ENCODE assay signal across 8 mouse cellular contexts in genomic region chr6:124806446-124807140, GRCm38 (mm10). TPM values are rescaled to one million over a fixed set of nuclear protein-coding genes. Genes with fewer than 3 reads are reported as not detected.
DNase-seq lines count a peak whose midpoint lies in the region; ATAC-seq and TF ChIP-seq lines count a peak whose summit lies in the region.

No protein-coding gene starts in this region.

- no peak for TF ChIP-seq CTCF in E14TG2a.4 (conservative IDR thresholded peaks at IDR 0.05; ENCODE audit: low read length)
- TF ChIP-seq CTCF in forebrain, postnatal 0 days (IDR thresholded peaks at IDR 0.05; ENCODE audit: low read depth): no peak
- TF ChIP-seq CTCF in thymus, adult 2 months (IDR thresholded peaks at IDR 0.05; ENCODE audit: borderline replicate concordance, control insufficient read depth, extremely low read depth, insufficient read depth, low read length, poor library complexity): no peak

- no peak for TF ChIP-seq POLR2A in thymus, adult 2 months (IDR thresholded peaks at IDR 0.05; ENCODE audit: control insufficient read depth, extremely low read depth, insufficient read depth, low read length, poor library complexity)

- H3K4me1 ChIP-seq in erythroblast, embryonic 14.5 days (ENCODE audit: control insufficient read depth): peaks cover 54% of the 10 kb centered on the region
- peaks cover 75% of the 10 kb centered on the region for H3K4me1 ChIP-seq in E14TG2a.4 (replicated peaks; ENCODE audit: low read depth, low read length)
- peaks cover 10% of the 10 kb centered on the region for H3K4me1 ChIP-seq in forebrain, postnatal 0 days (ENCODE audit: insufficient read depth)
- H3K4me1 ChIP-seq in liver, embryonic 16.5 days (ENCODE audit: control insufficient read depth, low read depth, low read length): peaks cover 46% of the 10 kb centered on the region
- peaks cover 18% of the 10 kb centered on the region for H3K4me1 ChIP-seq in thymus, adult 2 months (replicated peaks; ENCODE audit: control insufficient read depth, insufficient read depth, low read length)

- peak overlapping the region; percentile 15 for H3K9ac ChIP-seq in forebrain, postnatal 0 days
- H3K9ac ChIP-seq in liver, embryonic 16.5 days (ENCODE audit: low read depth, low read length): no peak overlapping the region; the same call in 1 of the 2 replicates

- H3K4me3 ChIP-seq in erythroblast, embryonic 14.5 days (replicated peaks): peak overlapping the region; percentile 64
- H3K4me3 ChIP-seq in E14TG2a.4 (replicated peaks; ENCODE audit: low read length): peak overlapping the region; percentile 75
- peak overlapping the region; percentile 38 for H3K4me3 ChIP-seq in forebrain, postnatal 0 days (ENCODE audit: low read depth, low read length)
- H3K4me3 ChIP-seq in liver, embryonic 16.5 days (ENCODE audit: low read depth, low read length): peak overlapping the region; percentile 63
- H3K4me3 ChIP-seq in thymus, adult 2 months (ENCODE audit: control insufficient read depth, insufficient read depth, low read length): no peak overlapping the region

- H3K27me3 ChIP-seq in erythroblast, embryonic 14.5 days (ENCODE audit: control insufficient read depth): no peaks in the 10 kb centered on the region; the same call in 1 of the 2 replicates
- no peaks in the 10 kb centered on the region for H3K27me3 ChIP-seq in E14TG2a.4 (ENCODE audit: insufficient read depth, low read length)
- no peaks in the 10 kb centered on the region for H3K27me3 ChIP-seq in forebrain, postnatal 0 days (ENCODE audit: insufficient read depth, low read length)
- no peaks in the 10 kb centered on the region for H3K27me3 ChIP-seq in liver, embryonic 16.5 days (ENCODE audit: control insufficient read depth, insufficient read depth, low read depth, low read length)
- no peaks in the 10 kb centered on the region for H3K27me3 ChIP-seq in thymus, adult 2 months (ENCODE audit: control insufficient read depth, insufficient read depth, low read length)

- H3K36me3 ChIP-seq in erythroblast, embryonic 14.5 days (ENCODE audit: control insufficient read depth): peaks cover 20% of the 10 kb centered on the region
- H3K36me3 ChIP-seq in E14TG2a.4 (ENCODE audit: insufficient read depth, low read length): peaks cover 24% of the 10 kb centered on the region
- H3K36me3 ChIP-seq in forebrain, postnatal 0 days (ENCODE audit: insufficient read depth): peaks cover 5% of the 10 kb centered on the region; the same call in 1 of the 2 replicates
- H3K36me3 ChIP-seq in liver, embryonic 16.5 days (ENCODE audit: control insufficient read depth, insufficient read depth): peaks cover 5% of the 10 kb centered on the region
- no peaks in the 10 kb centered on the region for H3K36me3 ChIP-seq in thymus, adult 2 months (ENCODE audit: control insufficient read depth, insufficient read depth, low read length)

- DNase-seq in forebrain, postnatal 0 days: no peak
- no peak for DNase-seq in spleen, adult 18-20 months
- no peak for DNase-seq in right cerebral cortex, adult 18-20 months
- no peak for DNase-seq in thymus, adult 2 months

- 68% methylated on average over 7 of the region's 7 CpGs for WGBS in forebrain, postnatal 0 days
- 76% methylated on average over 7 of the region's 7 CpGs for WGBS in liver, embryonic 16.5 days (ENCODE audit: insufficient replicate concordance)
- 92% methylated on average over 7 of the region's 7 CpGs for WGBS in thymus, adult 2 months

- H3K9me3 ChIP-seq in erythroblast, embryonic 14.5 days (ENCODE audit: control insufficient read depth, low read length): no peaks in the 10 kb centered on the region
- no peaks in the 10 kb centered on the region for H3K9me3 ChIP-seq in E14TG2a.4 (ENCODE audit: low read length)
- no peaks in the 10 kb centered on the region for H3K9me3 ChIP-seq in forebrain, postnatal 0 days (ENCODE audit: low read length)
- no peaks in the 10 kb centered on the region for H3K9me3 ChIP-seq in liver, embryonic 16.5 days (replicated peaks; ENCODE audit: control insufficient read depth, low read length)

- H3K27ac ChIP-seq in forebrain, postnatal 0 days (ENCODE audit: low read depth, low read length): peak overlapping the region; percentile 86
- peak overlapping the region; percentile 88 for H3K27ac ChIP-seq in liver, embryonic 16.5 days (ENCODE audit: low read length)
- no peak overlapping the region for H3K27ac ChIP-seq in thymus, adult 2 months (ENCODE audit: control insufficient read depth, insufficient read depth, low read length)

- ATAC-seq in erythroblast, adult 5-6 weeks (replicated peaks; ENCODE audit: low FRiP score, poor library complexity, severe bottlenecking): no peak
- ATAC-seq in forebrain, postnatal 0 days: no peak
- ATAC-seq in liver, embryonic 16.5 days (ENCODE audit: low read depth): no peak

- peak overlapping the region; percentile 76 for H3K4me2 ChIP-seq in forebrain, postnatal 0 days (ENCODE audit: low read depth)
- H3K4me2 ChIP-seq in liver, embryonic 16.5 days (ENCODE audit: low read depth, low read length): peak overlapping the region; percentile 89

RNA-seq across cellular contexts. Expression of gene Spsb2, which starts 1.9 kb away (rescaled TPM):
- 0.77 and 0.81 TPM in 2 replicates for polyA plus RNA-seq in erythroblast, embryonic 14.5 days (2012)
- total RNA-seq in erythroblast, adult 5-6 weeks (2015; ENCODE audit: low replicate concordance): 0.58 TPM in 1 of 2 replicates, not detected in the other
- total RNA-seq in erythroblast, adult 5-6 weeks (2017; ENCODE audit: low replicate concordance): 2.6 and 4.3 TPM in 2 replicates
- total RNA-seq in forebrain, postnatal 0 days (2014; rRNA removed): 4.3 and 6.0 TPM in 2 replicates
- 6.8 and 7.0 TPM in 2 replicates for polyA plus RNA-seq in forebrain, postnatal 0 days (2015; fragmentation: Nextera tagmentation; extraction: Ambion mirVana)
- 8.6 and 9.1 TPM in 2 replicates for polyA plus RNA-seq in liver, embryonic 16.5 days (2015; fragmentation: Nextera tagmentation; extraction: Ambion mirVana)
- 7.1 and 8.1 TPM in 2 replicates for polyA plus RNA-seq in thymus, adult 2 months (2012; rRNA removed)

RNA-seq across cellular contexts. Expression of gene Tpi1, which starts 7.5 kb away (rescaled TPM):
- 10.3 and 10.7 TPM in 2 replicates for polyA plus RNA-seq in erythroblast, embryonic 14.5 days (2012)
- 37.3 and 44.3 TPM in 2 replicates for total RNA-seq in erythroblast, adult 5-6 weeks (2015; ENCODE audit: low replicate concordance)
- total RNA-seq in erythroblast, adult 5-6 weeks (2017; ENCODE audit: low replicate concordance): 30.0 and 31.0 TPM in 2 replicates
- 332 and 338 TPM in 2 replicates for total RNA-seq in forebrain, postnatal 0 days (2014; rRNA removed)
- polyA plus RNA-seq in forebrain, postnatal 0 days (2015; fragmentation: Nextera tagmentation; extraction: Ambion mirVana): 354 and 367 TPM in 2 replicates
- polyA plus RNA-seq in liver, embryonic 16.5 days (2015; fragmentation: Nextera tagmentation; extraction: Ambion mirVana): 450 and 452 TPM in 2 replicates
- 171 and 181 TPM in 2 replicates for polyA plus RNA-seq in thymus, adult 2 months (2012; rRNA removed)

RNA-seq across cellular contexts. Expression of gene Usp5, which starts 22.7 kb away (rescaled TPM):
- polyA plus RNA-seq in erythroblast, embryonic 14.5 days (2012): 4.6 and 5.6 TPM in 2 replicates
- total RNA-seq in erythroblast, adult 5-6 weeks (2015; ENCODE audit: low replicate concordance): 10.0 and 34.6 TPM in 2 replicates
- 22.0 and 29.6 TPM in 2 replicates for total RNA-seq in erythroblast, adult 5-6 weeks (2017; ENCODE audit: low replicate concordance)
- 215 and 224 TPM in 2 replicates for total RNA-seq in forebrain, postnatal 0 days (2014; rRNA removed)
- polyA plus RNA-seq in forebrain, postnatal 0 days (2015; fragmentation: Nextera tagmentation; extraction: Ambion mirVana): 173 and 191 TPM in 2 replicates
- 50.0 and 52.7 TPM in 2 replicates for polyA plus RNA-seq in liver, embryonic 16.5 days (2015; fragmentation: Nextera tagmentation; extraction: Ambion mirVana)
- polyA plus RNA-seq in thymus, adult 2 months (2012; rRNA removed): 118 and 121 TPM in 2 replicates

RNA-seq across cellular contexts. Expression of gene Cdca3, which starts 22.8 kb away (rescaled TPM):
- polyA plus RNA-seq in erythroblast, embryonic 14.5 days (2012): 26.9 and 32.9 TPM in 2 replicates
- total RNA-seq in erythroblast, adult 5-6 weeks (2015; ENCODE audit: low replicate concordance): 65.8 and 68.0 TPM in 2 replicates
- 58.5 and 73.8 TPM in 2 replicates for total RNA-seq in erythroblast, adult 5-6 weeks (2017; ENCODE audit: low replicate concordance)
- total RNA-seq in forebrain, postnatal 0 days (2014; rRNA removed): 13.5 and 20.7 TPM in 2 replicates
- 28.5 and 30.5 TPM in 2 replicates for polyA plus RNA-seq in forebrain, postnatal 0 days (2015; fragmentation: Nextera tagmentation; extraction: Ambion mirVana)
- polyA plus RNA-seq in liver, embryonic 16.5 days (2015; fragmentation: Nextera tagmentation; extraction: Ambion mirVana): 171 and 180 TPM in 2 replicates
- polyA plus RNA-seq in thymus, adult 2 months (2012; rRNA removed): 202 and 248 TPM in 2 replicates

RNA-seq across cellular contexts. Expression of gene Lrrc23, which starts 27.1 kb away (rescaled TPM):
- polyA plus RNA-seq in erythroblast, embryonic 14.5 days (2012): not detected in 2 replicates
- not detected in 2 replicates for total RNA-seq in erythroblast, adult 5-6 weeks (2015; ENCODE audit: low replicate concordance)
- not detected in 2 replicates for total RNA-seq in erythroblast, adult 5-6 weeks (2017; ENCODE audit: low replicate concordance)
- total RNA-seq in forebrain, postnatal 0 days (2014; rRNA removed): 13.7 and 13.8 TPM in 2 replicates
- 9.6 and 14.7 TPM in 2 replicates for polyA plus RNA-seq in forebrain, postnatal 0 days (2015; fragmentation: Nextera tagmentation; extraction: Ambion mirVana)
- polyA plus RNA-seq in liver, embryonic 16.5 days (2015; fragmentation: Nextera tagmentation; extraction: Ambion mirVana): not detected in 2 replicates
- polyA plus RNA-seq in thymus, adult 2 months (2012; rRNA removed): 4.0 and 5.5 TPM in 2 replicates

Comparison
In these comparisons a context has a peak if more than half of its experiments do, and no peak if none do; other contexts are left out.
1. RNA of gene Tpi1, which starts 7.5 kb away (polyA plus RNA-seq): 450 to 452 TPM in liver, embryonic 16.5 days, 354 to 367 TPM in forebrain, postnatal 0 days and 171 to 181 TPM in thymus, adult 2 months; 10.3 to 10.7 TPM in erythroblast, embryonic 14.5 days; every median in the first group is over 10 times any median in the second.